Comparison of ENCODE assay signal across 8 mouse cellular contexts in genomic region chr11:103758706-103759105, GRCm38 (mm10). TPM values are rescaled to one million over a fixed set of nuclear protein-coding genes. Genes with fewer than 3 reads are reported as not detected.
DNase-seq lines count a peak whose midpoint lies in the region; ATAC-seq and TF ChIP-seq lines count a peak whose summit lies in the region.
"Had no signal": no experiment of that assay in that cellular context is flagged by ENCODE, and none has a peak within 500 bp of the region (broad histone marks: within the 10 kb centered on the region; RNA-seq: fewer than 3 reads in every experiment).

No protein-coding gene starts in this region.

- TF ChIP-seq CTCF in embryonic fibroblast, embryonic 13.5 days (IDR thresholded peaks at IDR 0.05; ENCODE audit: borderline replicate concordance, insufficient read depth, low read length): peak; percentile 91
- peak; percentile 92 for TF ChIP-seq CTCF in kidney, postnatal 0 days (IDR thresholded peaks at IDR 0.05; ENCODE audit: low read depth)

- no peak for ATAC-seq in kidney, postnatal 0 days (replicated peaks; ENCODE audit: low FRiP score, low read depth)

- peak; percentile 78 for DNase-seq in urinary bladder, postnatal 14 days (ENCODE audit: low spot score)
- no peak for DNase-seq in urinary bladder, postnatal 10 days (ENCODE audit: low spot score)
- peak; percentile 93 for DNase-seq in adrenal gland, postnatal 10 days
- peak; percentile 73 for DNase-seq in kidney, postnatal 0 days (ENCODE audit: low spot score)
- peak; percentile 83 for DNase-seq in lung, postnatal 10 days
- DNase-seq in spleen, adult 18-20 months: peak; percentile 15 to 67

- 6% methylated on average over 6 of the region's 6 CpGs for WGBS in kidney, postnatal 0 days

- H3K27ac ChIP-seq in embryonic fibroblast, embryonic 13.5 days (ENCODE audit: insufficient read depth, low read length): no peak overlapping the region
- no peak overlapping the region for H3K27ac ChIP-seq in kidney, postnatal 0 days
- H3K27ac ChIP-seq: limb, embryonic 13.5 days had no signal

- H3K36me3 ChIP-seq in kidney, postnatal 0 days (ENCODE audit: insufficient read depth, low read length): no peaks in the 10 kb centered on the region
- H3K36me3 ChIP-seq: limb, embryonic 13.5 days had no signal

- H3K4me2 ChIP-seq in kidney, postnatal 0 days (ENCODE audit: low read length): no peak overlapping the region
- H3K4me2 ChIP-seq: limb, embryonic 13.5 days had no signal

- TF ChIP-seq POLR2A in embryonic fibroblast, embryonic 13.5 days (IDR thresholded peaks at IDR 0.05; ENCODE audit: low read depth, low read length): no peak

- no peaks in the 10 kb centered on the region for H3K27me3 ChIP-seq in kidney, postnatal 0 days (ENCODE audit: insufficient read depth, low read length)

- H3K9ac ChIP-seq in kidney, postnatal 0 days (ENCODE audit: low read depth, low read length): no peak overlapping the region
- H3K9ac ChIP-seq: limb, embryonic 13.5 days had no signal

- H3K4me3 ChIP-seq in embryonic fibroblast, embryonic 13.5 days (ENCODE audit: insufficient read depth, low read length): no peak overlapping the region
- no peak overlapping the region for H3K4me3 ChIP-seq in kidney, postnatal 0 days (replicated peaks; ENCODE audit: low read depth, low read length)
- H3K4me3 ChIP-seq: limb, embryonic 13.5 days had no signal

- no peaks in the 10 kb centered on the region for H3K9me3 ChIP-seq in kidney, postnatal 0 days (replicated peaks; ENCODE audit: low read length)

- no peaks in the 10 kb centered on the region for H3K4me1 ChIP-seq in embryonic fibroblast, embryonic 13.5 days (ENCODE audit: control insufficient read depth, insufficient read depth, low read length)
- no peaks in the 10 kb centered on the region for H3K4me1 ChIP-seq in kidney, postnatal 0 days (replicated peaks; ENCODE audit: insufficient read depth, low read length)
- H3K4me1 ChIP-seq: limb, embryonic 13.5 days had no signal

RNA-seq across cellular contexts. Expression of gene Wnt9b, which starts 9.1 kb away (rescaled TPM):
- under 1 TPM; 0.12 to 0.39 TPM for total RNA-seq in adrenal gland, postnatal 10 days (2021)
- not detected in 2 replicates for polyA plus RNA-seq in embryonic fibroblast, embryonic 13.5 days (2011; ENCODE audit: insufficient read length, low read depth, missing spikeins)
- polyA plus RNA-seq in kidney, postnatal 0 days (2015; fragmentation: Nextera tagmentation; extraction: Ambion mirVana): 10.4 and 12.5 TPM in 2 replicates

RNA-seq across cellular contexts. Expression of gene Wnt3, which starts 15.2 kb away (rescaled TPM):
- under 1 TPM in 1 of 2 experiments, not detected in 1; 0.15 TPM for total RNA-seq in adrenal gland, postnatal 10 days (2021)
- polyA plus RNA-seq in embryonic fibroblast, embryonic 13.5 days (2011; ENCODE audit: insufficient read length, low read depth, missing spikeins): not detected in 2 replicates
- 0.05 and 0.06 TPM in 2 replicates for polyA plus RNA-seq in kidney, postnatal 0 days (2015; fragmentation: Nextera tagmentation; extraction: Ambion mirVana)

Comparison
In these comparisons a context has a peak if more than half of its experiments do, and no peak if none do; other contexts are left out.
1. RNA of gene Wnt9b, which starts 9.1 kb away (polyA plus RNA-seq): 10.4 to 12.5 TPM in kidney, postnatal 0 days; not detected in embryonic fibroblast, embryonic 13.5 days; every median in the first group is over 10 times any median in the second.